Mouse (Mus musculus): ENCODE data around the gene Prepl.

The Prepl gene

GRCm38 (mm10) chr17:85067331-85067730 lies 22.7 kb downstream of the Prepl start:
- no peak for DNase-seq

DNA sequence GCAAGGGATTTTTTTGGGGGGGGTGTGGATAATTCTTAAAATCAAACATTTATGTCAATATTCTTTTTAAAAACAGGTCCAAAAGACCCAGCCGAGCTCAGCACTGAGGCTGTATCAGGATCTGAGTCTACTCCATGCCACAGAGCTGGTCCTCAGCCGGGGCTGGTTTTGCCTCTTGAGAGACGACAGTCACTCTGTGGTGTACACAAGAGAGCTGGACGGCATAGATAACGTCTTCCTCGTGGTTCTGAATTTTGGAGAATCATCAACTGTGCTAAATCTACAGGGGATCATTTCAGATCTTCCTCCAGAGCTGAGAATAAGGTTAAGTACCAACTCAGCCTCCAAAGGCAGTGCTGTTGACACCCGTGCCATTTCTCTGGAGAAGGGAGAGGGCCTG lies 26.5 kb downstream of the Prepl start:
- no peak for DNase-seq

GRCm38 (mm10) chr17:85059136-85059535 lies 30.9 kb downstream of the Prepl start:
- no peak for DNase-seq

DNA sequence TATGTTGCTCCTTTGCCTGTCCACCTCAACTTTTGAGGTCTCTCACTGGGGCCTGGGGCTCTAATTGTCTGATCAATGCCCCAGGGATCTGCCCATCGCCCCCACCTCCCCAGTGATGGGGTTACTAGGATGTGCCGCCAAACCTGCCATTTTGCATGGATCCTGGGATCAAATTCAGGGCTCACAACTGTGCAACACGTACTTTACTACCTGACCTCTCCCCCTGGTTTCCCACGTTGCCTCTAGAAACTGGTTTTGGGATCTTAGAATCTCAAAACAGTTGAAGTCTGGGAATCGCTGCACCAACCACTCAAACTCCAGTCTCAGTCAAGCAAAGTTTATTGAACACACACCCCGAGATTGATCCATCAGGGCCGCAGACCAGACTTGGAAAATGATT lies 31.8 kb downstream of the Prepl start:
- no peak for DNase-seq

DNA sequence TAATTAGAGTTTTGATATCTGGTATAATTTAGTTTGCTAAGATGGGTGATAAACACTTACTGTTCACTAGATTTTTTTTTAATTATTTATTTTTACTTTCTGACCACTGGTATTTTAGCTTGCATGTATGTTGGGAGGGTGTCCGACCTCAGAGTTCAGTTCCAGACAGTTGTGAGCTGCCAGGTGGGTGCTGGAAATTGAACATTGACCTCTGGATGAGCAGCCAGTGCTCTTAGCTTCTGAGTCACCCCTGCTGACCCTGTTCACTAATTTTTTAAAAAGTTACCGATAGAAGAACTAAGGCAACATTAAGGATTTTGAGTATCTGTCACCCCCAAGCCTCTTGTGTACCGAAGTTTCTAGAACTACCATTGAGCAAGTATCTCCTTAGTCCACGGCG lies 41.7 kb downstream of the Prepl start:
- no peak for DNase-seq

- no peak for DNase-seq
Observed at GRCm38 (mm10) chr17:85045160-85045559, 44.9 kb downstream of the Prepl start.

DNA sequence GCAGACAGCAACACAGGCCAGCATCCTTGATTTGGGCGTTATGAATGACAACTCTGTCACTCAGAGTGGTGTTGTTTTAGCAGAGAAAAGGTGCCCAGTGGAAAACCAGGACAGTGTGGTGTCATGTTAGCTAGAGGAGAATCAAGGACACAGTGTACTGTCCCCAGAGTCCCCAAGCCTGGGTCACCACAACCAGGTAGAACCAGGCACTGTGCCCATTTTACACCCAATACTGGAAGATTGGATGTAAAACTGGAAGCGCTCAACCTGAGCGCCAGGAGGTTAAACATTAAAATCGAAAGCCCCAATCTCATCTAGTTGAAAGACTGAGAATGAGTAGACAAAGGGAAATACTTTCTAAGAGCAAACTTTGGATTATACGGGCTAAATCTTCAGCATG lies 45.6 kb downstream of the Prepl start:
- DNase-seq: no peak

GRCm38 (mm10) chr17:85043404-85043816 lies 46.6 kb downstream of the Prepl start:
- no peak for DNase-seq

DNA sequence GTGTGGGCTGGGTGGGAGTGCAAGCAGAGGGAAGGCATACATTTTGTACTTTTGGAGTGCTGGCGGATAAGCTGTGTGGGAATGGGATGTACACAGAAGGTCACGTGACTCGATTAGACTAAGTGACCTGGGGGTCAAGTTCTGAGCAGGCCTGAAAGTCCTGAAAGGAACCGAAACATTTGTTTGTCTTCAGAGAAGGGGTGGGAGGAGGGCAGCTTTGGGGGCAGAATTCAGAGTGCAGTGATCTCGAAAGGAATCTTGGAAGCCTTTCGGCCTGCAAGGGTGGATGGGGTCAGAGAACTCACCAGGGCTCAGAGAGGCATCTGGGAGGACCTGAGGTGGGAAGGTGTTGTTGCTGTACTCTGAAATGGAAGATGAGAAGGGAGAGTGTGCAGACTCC lies 47.6 kb downstream of the Prepl start:
- DNase-seq: no peak

GRCm38 (mm10) chr17:85040913-85041312 lies 49.1 kb downstream of the Prepl start:
- DNase-seq: no peak

DNA sequence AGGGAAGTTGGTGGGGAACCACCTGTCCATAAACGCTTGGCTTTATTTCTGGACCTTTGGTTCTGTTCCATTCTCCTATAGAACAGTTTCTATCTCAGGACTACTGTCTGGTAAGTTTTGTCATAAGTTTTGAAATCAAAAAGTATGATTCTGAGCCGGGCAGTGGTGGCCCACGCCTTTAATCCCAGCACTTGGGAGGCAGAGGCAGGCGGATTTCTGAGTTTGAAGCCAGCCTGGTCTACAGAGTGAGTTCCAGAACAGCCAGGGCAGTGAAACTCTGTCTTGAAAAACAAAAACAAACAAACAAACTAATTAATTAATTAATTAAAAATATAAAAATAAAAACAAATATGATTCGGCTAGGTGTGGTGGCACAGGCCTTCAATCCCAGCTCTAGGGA lies 51.3 kb downstream of the Prepl start:
- no peak for DNase-seq

GRCm38 (mm10) chr17:85038311-85038710 lies 51.7 kb downstream of the Prepl start:
- DNase-seq: no peak

- no peak for DNase-seq
Observed at GRCm38 (mm10) chr17:85037855-85038254, 52.2 kb downstream of the Prepl start.

GRCm38 (mm10) chr17:85034068-85034467 lies 56.0 kb downstream of the Prepl start:
- peak; percentile 44 to 45 for DNase-seq

- no peak for DNase-seq
Observed at GRCm38 (mm10) chr17:85033087-85033486, 57.0 kb downstream of the Prepl start.

DNA sequence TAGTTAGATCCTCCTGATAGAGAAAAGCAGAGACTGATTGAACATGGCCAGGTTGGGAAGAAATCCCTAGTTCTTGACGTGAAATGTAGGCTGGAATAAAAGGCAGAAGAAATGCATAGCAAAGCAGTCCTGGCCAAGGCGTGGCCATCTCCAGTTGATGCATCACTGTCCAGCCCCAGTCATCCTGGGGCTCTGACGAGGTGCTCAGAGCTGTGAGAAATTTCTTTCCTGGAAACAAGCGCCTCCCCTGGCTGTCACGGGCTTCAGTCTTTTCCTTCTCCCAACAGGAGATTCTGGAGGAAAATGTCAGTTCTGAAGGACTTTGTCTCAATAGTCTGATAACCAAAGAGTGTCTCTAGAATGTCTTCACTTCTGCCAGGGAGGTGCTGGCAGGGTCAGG lies 59.4 kb downstream of the Prepl start:
- no peak for DNase-seq

GRCm38 (mm10) chr17:85028797-85029196 lies 61.2 kb downstream of the Prepl start:
- DNase-seq: no peak

- DNase-seq: no peak
Observed at GRCm38 (mm10) chr17:85028093-85028739, 61.8 kb downstream of the Prepl start, which contains the start of gene Slc3a1. Gene Slc3a1 (plus strand): TSS chr17:85028376.

- DNase-seq: no peak
Observed at GRCm38 (mm10) chr17:85027247-85027646, 62.8 kb downstream of the Prepl start.

DNA sequence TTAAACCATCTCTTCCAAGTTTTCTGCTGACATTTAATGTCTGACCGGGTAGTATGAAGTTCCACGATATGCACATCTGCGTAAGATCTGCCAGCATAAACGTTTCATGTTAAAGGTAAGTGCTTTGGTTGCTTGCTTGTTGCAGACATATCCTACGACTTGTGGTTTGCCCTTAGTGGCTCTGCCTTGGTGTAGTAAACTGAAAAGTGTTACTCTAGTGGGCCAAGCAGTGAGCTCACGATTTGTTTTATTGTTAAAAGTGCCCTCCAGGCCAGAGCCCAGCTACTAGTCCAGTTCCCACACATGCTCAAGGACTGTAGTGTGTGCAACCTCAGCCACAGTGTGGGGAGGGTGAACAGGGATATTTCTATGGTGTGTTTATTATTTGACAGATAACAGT lies 63.6 kb downstream of the Prepl start:
- DNase-seq: no peak

DNA sequence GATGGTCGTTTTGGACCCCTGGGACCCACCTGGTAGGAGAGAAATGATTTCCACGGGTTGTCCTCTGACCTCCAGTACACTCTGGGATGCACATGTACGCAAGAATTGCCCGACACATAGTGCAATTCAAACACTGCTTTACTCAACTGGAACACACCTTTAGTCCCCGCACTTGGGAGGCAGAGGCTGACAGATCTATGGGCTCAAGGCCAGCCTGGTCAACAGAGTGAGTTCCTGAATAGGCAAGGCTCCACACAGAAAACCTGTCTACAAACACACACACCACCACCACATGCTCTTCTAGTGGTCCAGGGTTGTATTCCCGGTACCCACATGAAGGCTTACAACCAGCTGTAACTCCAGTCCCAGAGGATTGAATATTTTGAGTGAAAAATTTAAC lies 64.9 kb downstream of the Prepl start:
- no peak for DNase-seq

- DNase-seq: no peak
Observed at GRCm38 (mm10) chr17:85024237-85024636, 65.8 kb downstream of the Prepl start.

GRCm38 (mm10) chr17:85023247-85024167 lies 66.5 kb downstream of the Prepl start:
- DNase-seq: peak; percentile 56 to 57

- DNase-seq: no peak
Observed at GRCm38 (mm10) chr17:85020343-85020742, 69.7 kb downstream of the Prepl start.
